14 mouse cellular contexts compared by ENCODE assay signal in the genomic region with DNA sequence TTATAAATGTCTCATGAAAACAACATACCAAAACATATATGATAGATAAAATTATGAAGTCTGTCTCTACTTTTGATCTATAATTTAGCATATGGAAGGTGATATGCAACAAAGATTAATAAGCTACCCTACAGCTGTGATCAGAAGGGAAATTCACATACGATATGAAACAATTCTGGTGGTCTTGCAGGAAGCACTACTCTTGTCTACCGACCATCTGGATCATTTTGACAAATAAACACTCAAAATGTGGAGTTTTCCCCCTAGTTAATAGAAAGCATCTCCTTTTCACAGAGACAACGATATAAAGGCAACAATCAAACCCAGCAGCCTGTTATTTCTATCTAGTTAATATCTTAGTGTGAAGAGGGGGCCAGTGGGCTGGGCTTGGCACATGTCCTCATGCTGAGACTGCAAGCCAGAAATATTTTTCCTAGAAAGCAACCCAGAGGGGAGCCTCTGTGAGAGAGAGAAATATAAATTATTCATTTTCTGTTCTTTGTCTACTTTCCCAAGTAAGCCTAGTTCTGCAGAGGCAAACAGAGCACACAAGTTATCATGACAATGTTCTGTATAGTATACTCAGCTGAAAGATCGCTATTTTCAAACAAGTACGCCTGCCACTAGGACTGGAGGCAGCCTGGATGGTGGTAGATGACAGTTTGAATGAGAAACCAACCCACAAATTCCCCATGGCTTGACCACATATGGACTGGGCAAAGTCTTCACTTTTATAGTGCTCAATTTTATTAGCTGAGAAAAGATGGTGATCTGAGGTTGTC.
DNase-seq lines count a peak whose midpoint lies in the region; ATAC-seq and TF ChIP-seq lines count a peak whose summit lies in the region.
"Had no signal": no experiment of that assay in that cellular context is flagged by ENCODE, and none has a peak within 500 bp of the region (broad histone marks: within the 10 kb centered on the region; RNA-seq: fewer than 3 reads in every experiment).

No protein-coding gene starts in this region.

- H3K4me2 ChIP-seq in lung, embryonic 14.5 days: no peak overlapping the region
- peak overlapping the region; percentile 1; the same call in 1 of the 2 replicates for H3K4me2 ChIP-seq in forebrain, embryonic 16.5 days (ENCODE audit: low read length)
- H3K4me2 ChIP-seq in midbrain, embryonic 13.5 days (replicated peaks): peak overlapping the region; percentile 2; the same call in 1 of the 2 replicates
- H3K4me2 ChIP-seq: heart, embryonic 12.5 days had no signal

- H3K36me3 ChIP-seq in lung, embryonic 14.5 days (ENCODE audit: insufficient read depth): no peaks in the 10 kb centered on the region
- H3K36me3 ChIP-seq in forebrain, embryonic 16.5 days (ENCODE audit: control insufficient read depth, insufficient read depth): no peaks in the 10 kb centered on the region
- H3K36me3 ChIP-seq in midbrain, embryonic 13.5 days: no peaks in the 10 kb centered on the region
- H3K36me3 ChIP-seq: heart, embryonic 12.5 days had no signal

- no peak overlapping the region for H3K4me3 ChIP-seq in lung, embryonic 14.5 days (ENCODE audit: low read depth, low read length)
- H3K4me3 ChIP-seq in forebrain, embryonic 16.5 days (replicated peaks; ENCODE audit: low read length): no peak overlapping the region
- no peak overlapping the region for H3K4me3 ChIP-seq in midbrain, embryonic 13.5 days (replicated peaks)
- H3K4me3 ChIP-seq: erythroblast, embryonic 14.5 days; heart, embryonic 12.5 days had no signal

- no peak overlapping the region for H3K9ac ChIP-seq in lung, embryonic 14.5 days
- no peak overlapping the region for H3K9ac ChIP-seq in forebrain, embryonic 16.5 days (replicated peaks; ENCODE audit: low read depth, low read length)
- no peak overlapping the region for H3K9ac ChIP-seq in midbrain, embryonic 13.5 days (replicated peaks)
- H3K9ac ChIP-seq: heart, embryonic 12.5 days; liver, embryonic 14.5 days had no signal

- no peak overlapping the region for H3K27ac ChIP-seq in lung, embryonic 14.5 days (ENCODE audit: low read depth)
- no peak overlapping the region for H3K27ac ChIP-seq in forebrain, embryonic 16.5 days (ENCODE audit: low read length)
- H3K27ac ChIP-seq in midbrain, embryonic 13.5 days: peak overlapping the region; percentile 11; the same call in 1 of the 2 replicates
- H3K27ac ChIP-seq: liver, embryonic 14.5 days had no signal

- H3K9me3 ChIP-seq in lung, embryonic 14.5 days (ENCODE audit: low read depth, low read length): no peaks in the 10 kb centered on the region
- no peaks in the 10 kb centered on the region for H3K9me3 ChIP-seq in forebrain, embryonic 16.5 days (ENCODE audit: control insufficient read depth, low read length)
- no peaks in the 10 kb centered on the region for H3K9me3 ChIP-seq in midbrain, embryonic 13.5 days
- H3K9me3 ChIP-seq: heart, embryonic 12.5 days had no signal

- no peaks in the 10 kb centered on the region for H3K4me1 ChIP-seq in lung, embryonic 14.5 days (ENCODE audit: insufficient read depth)
- H3K4me1 ChIP-seq in forebrain, embryonic 16.5 days (replicated peaks; ENCODE audit: control insufficient read depth, insufficient read depth, low read length): peaks cover 9% of the 10 kb centered on the region
- peaks cover 11% of the 10 kb centered on the region for H3K4me1 ChIP-seq in midbrain, embryonic 13.5 days (replicated peaks)
- H3K4me1 ChIP-seq: heart, embryonic 12.5 days had no signal

- TF ChIP-seq CTCF in lung, embryonic 14.5 days (IDR thresholded peaks at IDR 0.05; ENCODE audit: low read depth): no peak

- no peaks in the 10 kb centered on the region for H3K27me3 ChIP-seq in lung, embryonic 14.5 days (ENCODE audit: insufficient read depth, low read length)
- no peaks in the 10 kb centered on the region for H3K27me3 ChIP-seq in forebrain, embryonic 16.5 days (replicated peaks; ENCODE audit: control insufficient read depth, insufficient read depth, low read length)
- H3K27me3 ChIP-seq in midbrain, embryonic 13.5 days: no peaks in the 10 kb centered on the region
- H3K27me3 ChIP-seq: heart, embryonic 12.5 days had no signal

- peak; percentile 66; the same call in 1 of the 2 replicates for ATAC-seq in lung, embryonic 14.5 days (ENCODE audit: insufficient read depth)
- ATAC-seq in forebrain, embryonic 16.5 days: peak; percentile 95
- ATAC-seq in midbrain, embryonic 13.5 days: peak; percentile 91

- 42% methylated on average over 5 of the region's 5 CpGs for WGBS in lung, embryonic 14.5 days
- WGBS in forebrain, embryonic 16.5 days: 26% methylated on average over 5 of the region's 5 CpGs
- WGBS in midbrain, embryonic 13.5 days: 42% methylated on average over 5 of the region's 5 CpGs

- DNase-seq in cerebellum, postnatal 10 days: peak; percentile 18 to 22
- DNase-seq in cerebellum, adult 8-10 months: no peak
- DNase-seq in lung, embryonic 14.5 days: peak; percentile 76
- DNase-seq in lung, adult 18-20 months: no peak
- DNase-seq in spleen, postnatal 4 days (ENCODE audit: low spot score in 2 of 2): no peak
- DNase-seq in frontal cortex, postnatal 25 days (ENCODE audit: low spot score in 2 of 2): no peak
- DNase-seq: adrenal gland, postnatal 14 days; cerebellum, adult 11 months; gastrocnemius, postnatal 25 days had no signal

Comparison
In these comparisons a context has a peak if more than half of its experiments do, and no peak if none do; other contexts are left out.
1. DNase-seq: peak in cerebellum, postnatal 10 days (2 of 2) and lung, embryonic 14.5 days (single experiment); none in cerebellum, adult 8-10 months (single experiment), lung, adult 18-20 months (0 of 2), spleen, postnatal 4 days (0 of 2) and frontal cortex, postnatal 25 days (0 of 2).
2. Peak in every context shown above with its lines, with median percentiles within 50 percentile points of each other: ATAC-seq.